9 mouse cellular contexts compared by ENCODE assay signal in genomic region chr6:87496143-87496542, GRCm38 (mm10). TPM values are rescaled to one million over a fixed set of nuclear protein-coding genes. Genes with fewer than 3 reads are reported as not detected.
DNase-seq lines count a peak whose midpoint lies in the region; ATAC-seq lines count a peak whose summit lies in the region.
"Had no signal": no experiment of that assay in that cellular context is flagged by ENCODE, and none has a peak within 500 bp of the region (broad histone marks: within the 10 kb centered on the region; RNA-seq: fewer than 3 reads in every experiment).

No protein-coding gene starts in this region.

- ATAC-seq in midbrain, embryonic 14.5 days (ENCODE audit: low FRiP score, low TSS enrichment), result no peak
- ATAC-seq in heart, embryonic 15.5 days (replicated peaks; ENCODE audit: insufficient number of reproducible peaks, insufficient read depth, low FRiP score, low read depth), result 0 out of 2 replicates have a peak, but pooled peaks have one; percentile 39
- ATAC-seq in limb, embryonic 13.5 days (ENCODE audit: low FRiP score, low read depth), result no peak
- ATAC-seq in neural tube, embryonic 15.5 days (ENCODE audit: low FRiP score), result no peak
- ATAC-seq: Patski had no signal

- no peak overlapping the region for H3K9ac ChIP-seq in midbrain, embryonic 14.5 days (replicated peaks; ENCODE audit: low read length)
- no peak overlapping the region for H3K9ac ChIP-seq in heart, embryonic 15.5 days
- H3K9ac ChIP-seq in limb, embryonic 13.5 days, result no peak overlapping the region
- no peak overlapping the region for H3K9ac ChIP-seq in neural tube, embryonic 15.5 days (replicated peaks)

- peak overlapping the region; percentile 35 for H3K27ac ChIP-seq in midbrain, embryonic 10.5 days (replicated peaks)
- H3K27ac ChIP-seq in midbrain, embryonic 14.5 days (replicated peaks; ENCODE audit: low read depth, low read length), result no peak overlapping the region
- peak overlapping the region; percentile 48; the same call in 1 of the 2 replicates for H3K27ac ChIP-seq in heart, embryonic 15.5 days
- H3K27ac ChIP-seq in limb, embryonic 13.5 days, result no peak overlapping the region
- no peak overlapping the region for H3K27ac ChIP-seq in neural tube, embryonic 15.5 days (replicated peaks)

- no peaks in the 10 kb centered on the region for H3K27me3 ChIP-seq in midbrain, embryonic 10.5 days (ENCODE audit: low read depth, poor library complexity, severe bottlenecking)
- H3K27me3 ChIP-seq in midbrain, embryonic 14.5 days (ENCODE audit: control insufficient read depth, insufficient read depth, low read length), result no peaks in the 10 kb centered on the region
- H3K27me3 ChIP-seq in heart, embryonic 15.5 days, result peaks cover 15% of the 10 kb centered on the region
- no peaks in the 10 kb centered on the region for H3K27me3 ChIP-seq in limb, embryonic 13.5 days
- no peaks in the 10 kb centered on the region for H3K27me3 ChIP-seq in neural tube, embryonic 15.5 days (replicated peaks)

- H3K4me3 ChIP-seq in midbrain, embryonic 10.5 days, result no peak overlapping the region
- no peak overlapping the region for H3K4me3 ChIP-seq in midbrain, embryonic 14.5 days (replicated peaks; ENCODE audit: low read depth, low read length)
- peak overlapping the region; percentile 37 for H3K4me3 ChIP-seq in heart, embryonic 15.5 days
- peak overlapping the region; percentile 5; the same call in 1 of the 2 replicates for H3K4me3 ChIP-seq in limb, embryonic 13.5 days
- 0 out of 2 replicates have a peak overlapping the region, but pooled peaks have one; percentile 1 for H3K4me3 ChIP-seq in neural tube, embryonic 15.5 days (replicated peaks)

- 84% methylated on average over 9 of the region's 9 CpGs for WGBS in midbrain, embryonic 10.5 days
- 87% methylated on average over 9 of the region's 9 CpGs for WGBS in midbrain, embryonic 14.5 days
- 51% methylated on average over 9 of the region's 9 CpGs for WGBS in heart, embryonic 15.5 days
- WGBS in limb, embryonic 13.5 days, result 72% methylated on average over 9 of the region's 9 CpGs
- 81% methylated on average over 9 of the region's 9 CpGs for WGBS in neural tube, embryonic 15.5 days

- no peak for DNase-seq in midbrain, embryonic 10.5 days (ENCODE audit: low spot score)
- no peak for DNase-seq in midbrain, embryonic 14.5 days
- DNase-seq in adipocyte (ENCODE audit: low spot score), result no peak
- DNase-seq in ovary, postnatal 14 days (ENCODE audit: low spot score), result no peak
- no peak for DNase-seq in right cerebral cortex, postnatal 14 days

- no peak overlapping the region for H3K4me2 ChIP-seq in midbrain, embryonic 14.5 days (ENCODE audit: low read length)
- H3K4me2 ChIP-seq in heart, embryonic 15.5 days, result peak overlapping the region; percentile 45
- H3K4me2 ChIP-seq in limb, embryonic 13.5 days (replicated peaks), result no peak overlapping the region
- H3K4me2 ChIP-seq in neural tube, embryonic 15.5 days, result 0 out of 2 replicates have a peak overlapping the region, but pooled peaks have one; percentile 11

- no peaks in the 10 kb centered on the region for H3K9me3 ChIP-seq in midbrain, embryonic 10.5 days (replicated peaks)
- no peaks in the 10 kb centered on the region for H3K9me3 ChIP-seq in midbrain, embryonic 14.5 days (ENCODE audit: control insufficient read depth, low read length)
- no peaks in the 10 kb centered on the region for H3K9me3 ChIP-seq in heart, embryonic 15.5 days (replicated peaks)
- no peaks in the 10 kb centered on the region for H3K9me3 ChIP-seq in limb, embryonic 13.5 days
- no peaks in the 10 kb centered on the region for H3K9me3 ChIP-seq in neural tube, embryonic 15.5 days (replicated peaks)

- H3K36me3 ChIP-seq in midbrain, embryonic 10.5 days, result no peaks in the 10 kb centered on the region
- H3K36me3 ChIP-seq in midbrain, embryonic 14.5 days (ENCODE audit: control insufficient read depth, insufficient read depth, low read length), result no peaks in the 10 kb centered on the region
- no peaks in the 10 kb centered on the region for H3K36me3 ChIP-seq in heart, embryonic 15.5 days
- H3K36me3 ChIP-seq in limb, embryonic 13.5 days, result no peaks in the 10 kb centered on the region
- no peaks in the 10 kb centered on the region for H3K36me3 ChIP-seq in neural tube, embryonic 15.5 days

- peaks cover 5% of the 10 kb centered on the region; the same call in 1 of the 2 replicates for H3K4me1 ChIP-seq in midbrain, embryonic 10.5 days
- H3K4me1 ChIP-seq in midbrain, embryonic 14.5 days (ENCODE audit: control insufficient read depth, insufficient read depth, low read length), result no peaks in the 10 kb centered on the region
- no peaks in the 10 kb centered on the region for H3K4me1 ChIP-seq in heart, embryonic 15.5 days (replicated peaks)
- H3K4me1 ChIP-seq in limb, embryonic 13.5 days, result peaks cover 12% of the 10 kb centered on the region
- H3K4me1 ChIP-seq in neural tube, embryonic 15.5 days, result no peaks in the 10 kb centered on the region

RNA-seq across cellular contexts. Expression of gene Arhgap25, which starts 36.9 kb away (rescaled TPM):
- polyA plus RNA-seq in midbrain, embryonic 10.5 days (2016; fragmentation: Nextera tagmentation; extraction: Ambion mirVana), result 2.2 and 2.6 TPM in 2 replicates
- polyA plus RNA-seq in midbrain, embryonic 14.5 days (2014; fragmentation: Nextera tagmentation; extraction: Ambion mirVana), result 1.1 and 2.4 TPM in 2 replicates
- polyA plus RNA-seq in heart, embryonic 15.5 days (2015; fragmentation: Nextera tagmentation; extraction: Ambion mirVana), result 3.5 and 4.7 TPM in 2 replicates
- 4.4 and 4.5 TPM in 2 replicates for polyA plus RNA-seq in limb, embryonic 13.5 days (2015; fragmentation: Nextera tagmentation; extraction: Ambion mirVana)
- 3.6 and 6.3 TPM in 2 replicates for polyA plus RNA-seq in neural tube, embryonic 15.5 days (2015; fragmentation: Nextera tagmentation; extraction: Ambion mirVana)

Comparison
In these comparisons a context has a peak if more than half of its experiments do, and no peak if none do; other contexts are left out.
1. H3K27ac ChIP-seq: peak in midbrain, embryonic 10.5 days (single experiment) and heart, embryonic 15.5 days (single experiment); none in midbrain, embryonic 14.5 days (single experiment), limb, embryonic 13.5 days (single experiment) and neural tube, embryonic 15.5 days (single experiment).
2. H3K4me3 ChIP-seq: peak in heart, embryonic 15.5 days (single experiment), limb, embryonic 13.5 days (single experiment) and neural tube, embryonic 15.5 days (single experiment); none in midbrain, embryonic 10.5 days (single experiment) and midbrain, embryonic 14.5 days (single experiment).
3. H3K4me2 ChIP-seq: peak in heart, embryonic 15.5 days (single experiment) and neural tube, embryonic 15.5 days (single experiment); none in midbrain, embryonic 14.5 days (single experiment) and limb, embryonic 13.5 days (single experiment).